Mouse (Mus musculus) C2C12 (cell line): ENCODE data around the gene Ahcyl2.

Source experiments
- CEBPB ChIP-seq: IDR thresholded peaks from one replicate; pipeline ENCODE4 v1.6.1; 2011; ENCODE audit warnings: low read depth, mild to moderate bottlenecking, control low read depth, moderate library complexity
- CTCF ChIP-seq: IDR thresholded peaks from one replicate; pipeline ENCODE4 v1.5.1; 2011; ENCODE audit not compliant: control insufficient read depth, insufficient read depth, insufficient read length

GRCm38 (mm10) chr6:29835543-29836177 is 67.8 kb downstream of the Ahcyl2 start:
- TF ChIP-seq CTCF = no peak
- TF ChIP-seq CEBPB = no peak
